Comparison of ENCODE assay signal across 9 mouse cellular contexts in the genomic region with DNA sequence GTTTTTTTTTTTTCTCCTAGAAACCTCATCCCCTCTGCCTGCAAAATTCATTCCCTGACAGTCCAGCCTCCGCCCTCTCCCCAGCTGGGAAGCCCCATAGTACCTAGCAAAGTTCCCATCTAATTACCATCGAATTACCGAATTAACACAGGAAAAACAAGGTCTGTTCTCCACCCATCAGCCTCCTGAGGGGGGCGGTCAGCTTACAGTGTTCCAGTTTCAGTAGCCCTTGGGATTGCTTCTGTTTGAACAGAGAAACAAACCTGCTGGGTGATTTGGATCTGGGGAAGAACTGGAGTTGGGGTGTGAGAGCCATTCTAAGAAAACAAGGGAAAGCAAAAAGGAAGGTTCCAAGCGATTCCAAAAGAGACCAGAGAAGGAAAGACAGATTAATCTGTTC.
A peak's percentile ranks its signal among the peaks of the same experiment; 100 is the strongest.
DNase-seq lines count a peak whose midpoint lies in the region; ATAC-seq lines count a peak whose summit lies in the region.
"Had no signal": no experiment of that assay in that cellular context is flagged by ENCODE, and none has a peak within 500 bp of the region (broad histone marks: within the 10 kb centered on the region; RNA-seq: fewer than 3 reads in every experiment).

No protein-coding gene starts in this region.

- WGBS in hindbrain, embryonic 11.5 days, result 28% methylated on average over 5 of the region's 5 CpGs
- WGBS in hindbrain, embryonic 10.5 days, result 17% methylated on average over 5 of the region's 5 CpGs
- 9% methylated on average over 5 of the region's 5 CpGs for WGBS in forebrain, embryonic 13.5 days
- WGBS in limb, embryonic 13.5 days, result 20% methylated on average over 5 of the region's 5 CpGs

- no peaks in the 10 kb centered on the region; the same call in 1 of the 2 replicates for H3K27me3 ChIP-seq in hindbrain, embryonic 11.5 days (ENCODE audit: control insufficient read depth, insufficient read depth, low read length)
- H3K27me3 ChIP-seq in hindbrain, embryonic 10.5 days (ENCODE audit: insufficient read depth, poor library complexity, severe bottlenecking), result peaks cover 25% of the 10 kb centered on the region; the same call in 1 of the 2 replicates
- H3K27me3 ChIP-seq in forebrain, embryonic 13.5 days, result no peaks in the 10 kb centered on the region
- peaks cover 17% of the 10 kb centered on the region for H3K27me3 ChIP-seq in limb, embryonic 13.5 days

- no peak overlapping the region for H3K4me3 ChIP-seq in hindbrain, embryonic 11.5 days (ENCODE audit: low read depth, low read length)
- no peak overlapping the region for H3K4me3 ChIP-seq in hindbrain, embryonic 10.5 days
- no peak overlapping the region for H3K4me3 ChIP-seq in forebrain, embryonic 13.5 days
- H3K4me3 ChIP-seq in limb, embryonic 13.5 days, result no peak overlapping the region

- H3K4me2 ChIP-seq in hindbrain, embryonic 11.5 days (replicated peaks; ENCODE audit: low read depth, low read length), result no peak overlapping the region
- H3K4me2 ChIP-seq in forebrain, embryonic 13.5 days, result peak overlapping the region; percentile 41
- H3K4me2 ChIP-seq in limb, embryonic 13.5 days (replicated peaks), result peak overlapping the region; percentile 39

- DNase-seq in hindbrain, embryonic 11.5 days (ENCODE audit: low spot score), result peak; percentile 6
- DNase-seq in hindbrain, embryonic 10.5 days (ENCODE audit: low spot score), result no peak
- DNase-seq in MN1 (ENCODE audit: low spot score), result peak; percentile 74
- DNase-seq in cerebellum, adult 11 months, result no peak
- DNase-seq in cerebellum, adult 11-12 months, result no peak

- H3K9ac ChIP-seq in hindbrain, embryonic 11.5 days (ENCODE audit: low read depth, low read length), result no peak overlapping the region
- no peak overlapping the region; the same call in 1 of the 2 replicates for H3K9ac ChIP-seq in forebrain, embryonic 13.5 days
- H3K9ac ChIP-seq in limb, embryonic 13.5 days, result no peak overlapping the region

- no peaks in the 10 kb centered on the region for H3K9me3 ChIP-seq in hindbrain, embryonic 11.5 days (ENCODE audit: control insufficient read depth, low read length)
- H3K9me3 ChIP-seq in hindbrain, embryonic 10.5 days, result no peaks in the 10 kb centered on the region
- H3K9me3 ChIP-seq in forebrain, embryonic 13.5 days (replicated peaks), result no peaks in the 10 kb centered on the region
- H3K9me3 ChIP-seq in limb, embryonic 13.5 days, result no peaks in the 10 kb centered on the region

- no peaks in the 10 kb centered on the region for H3K36me3 ChIP-seq in hindbrain, embryonic 11.5 days (ENCODE audit: control insufficient read depth, insufficient read depth, low read length)
- no peaks in the 10 kb centered on the region for H3K36me3 ChIP-seq in hindbrain, embryonic 10.5 days
- no peaks in the 10 kb centered on the region for H3K36me3 ChIP-seq in forebrain, embryonic 13.5 days (ENCODE audit: poor library complexity, severe bottlenecking)
- no peaks in the 10 kb centered on the region for H3K36me3 ChIP-seq in limb, embryonic 13.5 days
- H3K36me3 ChIP-seq: G1E had no signal

- H3K27ac ChIP-seq in hindbrain, embryonic 11.5 days (ENCODE audit: low read depth, low read length), result no peak overlapping the region
- no peak overlapping the region; the same call in 1 of the 2 replicates for H3K27ac ChIP-seq in hindbrain, embryonic 10.5 days
- H3K27ac ChIP-seq in forebrain, embryonic 13.5 days, result no peak overlapping the region
- H3K27ac ChIP-seq in limb, embryonic 13.5 days, result 0 out of 2 replicates have a peak overlapping the region, but pooled peaks have one; percentile 8

- no peaks in the 10 kb centered on the region for H3K4me1 ChIP-seq in hindbrain, embryonic 11.5 days (replicated peaks; ENCODE audit: control insufficient read depth, insufficient read depth, low read length)
- peaks cover 19% of the 10 kb centered on the region for H3K4me1 ChIP-seq in hindbrain, embryonic 10.5 days (replicated peaks)
- peaks cover 17% of the 10 kb centered on the region for H3K4me1 ChIP-seq in forebrain, embryonic 13.5 days
- H3K4me1 ChIP-seq in limb, embryonic 13.5 days, result peaks cover 47% of the 10 kb centered on the region

- no peak for ATAC-seq in hindbrain, embryonic 11.5 days (ENCODE audit: low FRiP score)
- no peak for ATAC-seq in forebrain, embryonic 13.5 days
- ATAC-seq in limb, embryonic 13.5 days (ENCODE audit: low FRiP score, low read depth), result no peak
- ATAC-seq in erythroblast, adult 5-6 weeks (replicated peaks; ENCODE audit: low FRiP score, poor library complexity, severe bottlenecking), result no peak

Comparison
In these comparisons a context has a peak if more than half of its experiments do, and no peak if none do; other contexts are left out.
1. DNase-seq: peak in hindbrain, embryonic 11.5 days (single experiment) and MN1 (single experiment); none in hindbrain, embryonic 10.5 days (single experiment), cerebellum, adult 11 months (single experiment) and cerebellum, adult 11-12 months (single experiment).